8 mouse cellular contexts compared by ENCODE assay signal in genomic region chr16:90284916-90285315, GRCm38 (mm10). TPM values are rescaled to one million over a fixed set of nuclear protein-coding genes. Genes with fewer than 3 reads are reported as not detected.
DNase-seq lines count a peak whose midpoint lies in the region; ATAC-seq lines count a peak whose summit lies in the region.

No protein-coding gene starts in this region.

- no peaks in the 10 kb centered on the region for H3K36me3 ChIP-seq in neural tube, embryonic 11.5 days (ENCODE audit: control insufficient read depth, insufficient read depth, low read length)
- H3K36me3 ChIP-seq in intestine, embryonic 14.5 days (ENCODE audit: control insufficient read depth, insufficient read depth, low read length), result no peaks in the 10 kb centered on the region
- H3K36me3 ChIP-seq in midbrain, embryonic 12.5 days, result 0 out of 2 replicates have a peak, but pooled peaks cover 3% of the 10 kb centered on the region

- no peaks in the 10 kb centered on the region for H3K9me3 ChIP-seq in neural tube, embryonic 11.5 days (ENCODE audit: control insufficient read depth, low read length)
- H3K9me3 ChIP-seq in intestine, embryonic 14.5 days (ENCODE audit: control insufficient read depth, low read length), result no peaks in the 10 kb centered on the region
- H3K9me3 ChIP-seq in midbrain, embryonic 12.5 days, result no peaks in the 10 kb centered on the region

- H3K4me2 ChIP-seq in neural tube, embryonic 11.5 days (ENCODE audit: low read depth), result peak overlapping the region; percentile 63
- H3K4me2 ChIP-seq in intestine, embryonic 14.5 days (ENCODE audit: low read length), result peak overlapping the region; percentile 61
- peak overlapping the region; percentile 79 for H3K4me2 ChIP-seq in midbrain, embryonic 12.5 days (replicated peaks)

- WGBS in neural tube, embryonic 11.5 days, result 4% methylated on average over 15 of the region's 15 CpGs
- WGBS in intestine, embryonic 14.5 days, result 5% methylated on average over 15 of the region's 15 CpGs
- 3% methylated on average over 15 of the region's 15 CpGs for WGBS in midbrain, embryonic 12.5 days

- H3K4me3 ChIP-seq in neural tube, embryonic 11.5 days (ENCODE audit: low read depth, low read length), result peak overlapping the region; percentile 93
- H3K4me3 ChIP-seq in intestine, embryonic 14.5 days (ENCODE audit: low read depth, low read length), result peak overlapping the region; percentile 84
- peak overlapping the region; percentile 100 for H3K4me3 ChIP-seq in midbrain, embryonic 12.5 days

- peak; percentile 24 for DNase-seq in adrenal gland, postnatal 10 days
- DNase-seq in adrenal gland, adult 2 months, result no peak
- peak; percentile 38 for DNase-seq in neural tube, embryonic 11.5 days (ENCODE audit: low spot score)
- no peak for DNase-seq in neural tube, embryonic 10.5 days (ENCODE audit: extremely low spot score, low spot score)
- DNase-seq in intestine, embryonic 14.5 days (ENCODE audit: low spot score), result peak; percentile 70
- DNase-seq in layer of hippocampus, adult 18-20 months (ENCODE audit: low spot score in 2 of 2), result no peak
- DNase-seq in spleen, postnatal 36 days (ENCODE audit: low spot score in 2 of 2), result no peak

- H3K4me1 ChIP-seq in neural tube, embryonic 11.5 days (ENCODE audit: control insufficient read depth, insufficient read depth, low read length), result peaks cover 14% of the 10 kb centered on the region; the same call in 1 of the 2 replicates
- peaks cover 33% of the 10 kb centered on the region for H3K4me1 ChIP-seq in intestine, embryonic 14.5 days (replicated peaks; ENCODE audit: control insufficient read depth, insufficient read depth, low read length)
- H3K4me1 ChIP-seq in midbrain, embryonic 12.5 days, result peaks cover 37% of the 10 kb centered on the region

- H3K27ac ChIP-seq in neural tube, embryonic 11.5 days (ENCODE audit: low read depth, low read length), result peak overlapping the region; percentile 91; the same call in 1 of the 2 replicates
- peak overlapping the region; percentile 87 for H3K27ac ChIP-seq in intestine, embryonic 14.5 days (ENCODE audit: low read depth)
- H3K27ac ChIP-seq in midbrain, embryonic 12.5 days (replicated peaks), result peak overlapping the region; percentile 98; the same call in 1 of the 2 replicates

- no peaks in the 10 kb centered on the region for H3K27me3 ChIP-seq in neural tube, embryonic 11.5 days (ENCODE audit: control insufficient read depth, insufficient read depth, low read length)
- H3K27me3 ChIP-seq in intestine, embryonic 14.5 days (replicated peaks; ENCODE audit: control insufficient read depth, insufficient read depth, low read length), result no peaks in the 10 kb centered on the region
- no peaks in the 10 kb centered on the region for H3K27me3 ChIP-seq in midbrain, embryonic 12.5 days

- ATAC-seq in neural tube, embryonic 11.5 days (ENCODE audit: insufficient read depth, low FRiP score, low TSS enrichment), result peak; percentile 7; the same call in 1 of the 2 replicates
- peak; percentile 3; the same call in 1 of the 2 replicates for ATAC-seq in intestine, embryonic 14.5 days (replicated peaks; ENCODE audit: low FRiP score, low TSS enrichment, low read depth)
- ATAC-seq in midbrain, embryonic 12.5 days (ENCODE audit: low FRiP score, low read depth), result no peak

- H3K9ac ChIP-seq in neural tube, embryonic 11.5 days (ENCODE audit: low read length), result peak overlapping the region; percentile 52
- peak overlapping the region; percentile 63 for H3K9ac ChIP-seq in intestine, embryonic 14.5 days (ENCODE audit: low read length)
- peak overlapping the region; percentile 98 for H3K9ac ChIP-seq in midbrain, embryonic 12.5 days (replicated peaks)

RNA-seq across cellular contexts. Expression of gene Scaf4, which starts 0.6 kb away (rescaled TPM):
- 10 to 100 TPM; 37.4 to 50.4 TPM for total RNA-seq in adrenal gland, postnatal 10 days (2021)
- 10 to 100 TPM; 32.8 to 53.7 TPM for total RNA-seq in adrenal gland, adult 2 months (2021)
- 76.9 and 81.3 TPM in 2 replicates for polyA plus RNA-seq in adrenal gland, adult 2 months (2012; rRNA removed)
- polyA plus RNA-seq in neural tube, embryonic 11.5 days (2014; fragmentation: Nextera tagmentation; extraction: Ambion mirVana), result 30.5 and 37.0 TPM in 2 replicates
- 27.9 and 28.2 TPM in 2 replicates for polyA plus RNA-seq in intestine, embryonic 14.5 days (2014; fragmentation: Nextera tagmentation; extraction: Ambion mirVana)
- polyA plus RNA-seq in midbrain, embryonic 12.5 days (2016; fragmentation: Nextera tagmentation; extraction: Ambion mirVana), result 39.8 and 43.8 TPM in 2 replicates
- total RNA-seq in layer of hippocampus, adult 18-20 months (2021), result 10 to 100 TPM; 43.7 to 46.8 TPM

Comparison
In these comparisons a context has a peak if more than half of its experiments do, and no peak if none do; other contexts are left out.
1. DNase-seq: peak in adrenal gland, postnatal 10 days (single experiment), neural tube, embryonic 11.5 days (single experiment) and intestine, embryonic 14.5 days (single experiment); none in adrenal gland, adult 2 months (single experiment), neural tube, embryonic 10.5 days (single experiment), layer of hippocampus, adult 18-20 months (0 of 2) and spleen, postnatal 36 days (0 of 2).
2. Peak in every context shown above with its lines, with median percentiles within 50 percentile points of each other: H3K27ac ChIP-seq, H3K4me2 ChIP-seq, H3K4me3 ChIP-seq and H3K9ac ChIP-seq.